Mouse (Mus musculus): ENCODE data around the gene Acadm.

Gene Acadm

DNA sequence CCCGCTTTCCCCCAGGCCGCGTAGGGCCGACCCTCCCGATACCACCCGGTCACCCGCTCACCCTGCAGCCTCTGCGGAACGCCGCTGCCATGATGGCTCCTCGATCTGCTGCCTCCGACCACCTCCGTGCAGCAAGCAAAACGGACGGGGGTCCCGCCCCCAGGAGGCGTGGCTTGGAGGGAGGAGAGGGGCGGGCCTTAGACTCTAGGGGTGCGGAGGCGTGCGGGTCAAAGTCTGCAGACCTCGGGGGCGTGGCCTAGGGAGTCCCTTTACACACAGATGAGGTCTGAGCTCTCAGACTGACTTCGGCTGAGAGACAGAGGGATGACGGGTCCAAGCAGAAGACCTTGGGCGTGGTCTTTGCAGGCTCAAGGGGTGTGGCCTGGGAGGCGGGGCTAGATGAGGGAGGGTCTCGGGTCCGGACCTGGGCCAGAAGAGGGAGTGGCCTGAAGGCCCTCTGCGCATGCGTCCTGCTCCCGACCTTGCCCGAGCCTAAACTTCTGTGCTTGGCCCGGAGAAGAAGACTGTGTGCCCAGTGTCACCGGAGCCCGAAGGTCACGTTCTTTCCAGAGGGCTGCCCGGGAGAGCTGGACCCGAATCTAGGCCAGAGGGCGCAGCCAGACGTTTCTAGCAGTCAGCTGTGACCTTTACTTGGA lies at the start of gene Acadm:
Acadm (minus strand) TSS at position 298 of the 656 bp plus-strand sequence.
- peak; percentile 96 for DNase-seq (ENCODE audit: low spot score)

GRCm38 (mm10) chr3:153984428-153985340 lies 40.3 kb upstream of the Acadm start:
- DNase-seq (ENCODE audit: low spot score) = no peak

DNA sequence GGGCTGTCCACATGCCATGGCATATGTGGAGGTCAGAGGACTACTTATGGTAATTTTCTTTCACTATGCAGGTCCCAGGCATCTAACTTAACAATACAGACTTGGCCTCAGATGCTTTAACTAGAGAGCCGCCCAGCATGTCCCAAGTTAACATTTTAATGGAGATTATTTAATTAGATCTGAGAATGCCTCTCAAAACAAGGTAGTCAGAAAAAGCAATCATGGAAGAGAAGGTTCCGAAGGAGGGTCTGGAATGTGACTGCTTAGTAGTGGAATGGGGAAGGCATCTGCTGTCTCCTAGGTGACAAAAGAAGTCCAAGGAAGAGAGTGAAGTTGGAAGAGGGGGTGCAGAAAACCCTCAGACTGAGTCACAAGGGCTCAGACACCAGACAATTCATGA lies 36.2 kb upstream of the Acadm start:
- no peak for DNase-seq (ENCODE audit: low spot score)

- DNase-seq (ENCODE audit: low spot score) = no peak
Observed at GRCm38 (mm10) chr3:153975791-153976190, 31.4 kb upstream of the Acadm start.

DNA sequence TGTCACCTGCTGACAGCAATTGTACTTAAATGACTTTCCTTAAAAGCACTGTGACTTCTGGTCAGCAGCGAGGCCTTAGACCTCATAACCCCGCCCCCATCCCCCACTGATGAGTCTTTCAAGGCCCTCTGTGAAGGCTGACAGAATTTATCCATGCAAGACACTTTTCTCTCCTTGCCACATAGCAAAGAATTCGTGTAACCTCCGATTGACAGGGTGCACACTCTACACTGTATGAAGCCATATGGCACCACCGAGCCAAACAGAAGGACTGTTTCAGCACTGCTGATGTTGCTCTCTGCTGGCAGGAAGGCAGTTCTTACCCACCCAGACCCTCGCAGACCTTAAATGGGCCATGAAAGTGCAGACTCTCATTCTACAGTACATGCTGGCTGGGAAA lies 30.6 kb upstream of the Acadm start:
- DNase-seq (ENCODE audit: low spot score) = no peak

DNA sequence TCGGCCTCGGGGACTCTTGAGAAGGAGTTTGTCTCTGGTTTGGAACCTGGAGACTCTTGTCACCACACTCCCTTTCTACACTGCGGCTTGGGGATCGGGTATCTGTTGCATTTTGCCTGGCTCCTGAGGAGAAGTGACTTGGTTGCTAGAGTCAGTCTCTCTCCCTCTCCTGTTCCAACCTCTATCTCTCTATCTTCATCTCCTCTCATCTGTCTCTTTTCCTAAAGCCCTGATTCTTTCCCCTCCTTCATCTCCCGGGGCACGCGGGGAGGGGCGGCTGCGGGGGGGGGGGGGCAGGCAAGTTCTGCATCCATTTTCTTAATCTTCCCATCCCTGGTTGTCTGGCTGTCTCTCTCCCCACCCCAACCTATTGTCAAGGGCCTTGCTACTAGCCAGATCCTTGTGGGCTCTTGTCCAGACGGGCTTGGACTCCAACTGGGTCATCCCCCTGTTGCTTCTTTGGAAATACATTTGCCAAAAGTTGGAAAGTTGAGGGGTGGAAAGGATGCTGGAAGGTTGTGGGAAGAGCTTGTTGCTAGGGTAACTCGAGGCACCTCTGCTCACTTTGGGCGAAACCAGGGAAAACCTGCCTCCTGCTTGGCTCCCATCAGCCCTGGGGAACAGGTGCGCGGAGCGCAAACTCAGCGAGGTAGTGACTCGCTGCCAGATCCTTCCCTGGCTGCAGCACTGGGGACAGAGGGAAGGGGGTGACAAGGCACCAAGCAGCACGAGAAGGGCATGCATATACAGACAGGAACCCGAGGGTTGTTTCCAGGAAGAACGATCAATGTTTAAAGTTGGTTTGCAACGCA lies 29.7 kb upstream of the Acadm start:
- no peak for DNase-seq (ENCODE audit: low spot score)

DNA sequence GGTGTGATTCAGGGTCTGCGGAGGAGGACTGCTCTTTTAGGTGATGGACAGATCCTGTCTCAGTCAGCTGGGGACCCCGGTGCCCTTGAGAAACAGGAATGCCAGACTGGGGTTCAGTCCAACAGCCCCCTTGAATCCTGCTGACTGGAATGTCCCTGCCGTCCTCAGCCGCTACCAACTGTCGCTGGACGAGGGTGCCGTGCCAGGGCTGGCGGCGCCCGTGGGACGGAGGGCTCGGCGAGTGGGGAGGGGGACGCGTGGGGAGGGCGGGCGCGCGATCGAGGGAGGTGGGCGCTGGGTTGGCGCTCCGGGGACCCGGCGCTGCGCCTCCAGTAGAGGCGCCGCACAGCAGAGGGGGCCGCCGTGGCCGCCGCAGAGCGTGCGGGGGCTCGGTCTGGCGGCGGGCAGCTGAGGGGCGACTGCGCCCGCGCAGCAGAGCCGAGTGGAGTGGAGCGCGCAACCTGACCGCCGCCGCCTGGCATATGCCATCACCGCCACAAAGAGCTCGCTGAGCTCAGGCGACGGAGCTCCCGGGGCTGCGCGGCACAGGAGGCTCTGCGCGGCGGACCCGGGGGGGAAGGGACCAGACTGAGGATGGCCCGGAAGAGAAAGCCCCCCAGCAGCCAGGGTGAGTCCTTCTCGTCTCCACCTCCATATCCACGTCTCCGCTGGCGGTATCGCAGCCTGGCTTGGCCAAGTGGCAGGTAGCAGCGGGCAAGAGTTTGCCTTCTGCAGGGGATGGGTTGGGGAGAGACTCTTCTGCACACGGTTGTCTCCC lies 28.9 kb upstream of the Acadm start, which contains the start of gene Slc44a5:
Slc44a5 (plus strand) TSS at position 266 of the 778 bp plus-strand sequence.
- DNase-seq (ENCODE audit: low spot score) = no peak

- no peak for DNase-seq (ENCODE audit: low spot score)
Observed at GRCm38 (mm10) chr3:153969451-153969850, 25.0 kb upstream of the Acadm start.

GRCm38 (mm10) chr3:153968549-153968948 lies 24.1 kb upstream of the Acadm start:
- DNase-seq (ENCODE audit: low spot score) = peak; percentile 74

- DNase-seq (ENCODE audit: low spot score) = no peak
Observed at GRCm38 (mm10) chr3:153967447-153967846, 23.0 kb upstream of the Acadm start.

GRCm38 (mm10) chr3:153961632-153962389 lies 17.4 kb upstream of the Acadm start:
- no peak for DNase-seq (ENCODE audit: low spot score)

GRCm38 (mm10) chr3:153960884-153961283 lies 16.5 kb upstream of the Acadm start:
- no peak for DNase-seq (ENCODE audit: low spot score)

DNA sequence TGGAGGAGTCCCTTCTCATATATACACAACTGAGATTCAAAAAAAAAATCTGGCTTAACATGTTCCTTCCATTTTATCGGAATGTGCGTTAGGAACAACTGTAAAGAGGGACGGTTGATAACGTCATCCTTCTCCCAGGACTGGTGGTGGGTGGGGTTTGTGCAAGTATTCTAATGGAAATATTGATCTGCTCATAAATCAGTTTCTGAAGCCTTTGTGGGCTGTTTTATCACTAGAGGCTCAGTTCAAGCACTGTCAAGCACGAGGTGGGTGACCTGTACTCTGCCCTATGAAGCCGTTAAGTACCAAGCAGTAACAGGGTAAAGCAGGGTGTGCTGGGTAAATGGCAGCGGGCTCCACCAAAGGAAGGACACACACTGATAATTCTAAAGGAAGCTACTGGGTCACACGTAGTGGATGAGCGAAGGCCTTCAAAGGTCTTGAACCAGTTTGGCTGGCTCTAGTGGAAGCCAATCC lies 15.3 kb upstream of the Acadm start:
- DNase-seq (ENCODE audit: low spot score) = no peak

DNA sequence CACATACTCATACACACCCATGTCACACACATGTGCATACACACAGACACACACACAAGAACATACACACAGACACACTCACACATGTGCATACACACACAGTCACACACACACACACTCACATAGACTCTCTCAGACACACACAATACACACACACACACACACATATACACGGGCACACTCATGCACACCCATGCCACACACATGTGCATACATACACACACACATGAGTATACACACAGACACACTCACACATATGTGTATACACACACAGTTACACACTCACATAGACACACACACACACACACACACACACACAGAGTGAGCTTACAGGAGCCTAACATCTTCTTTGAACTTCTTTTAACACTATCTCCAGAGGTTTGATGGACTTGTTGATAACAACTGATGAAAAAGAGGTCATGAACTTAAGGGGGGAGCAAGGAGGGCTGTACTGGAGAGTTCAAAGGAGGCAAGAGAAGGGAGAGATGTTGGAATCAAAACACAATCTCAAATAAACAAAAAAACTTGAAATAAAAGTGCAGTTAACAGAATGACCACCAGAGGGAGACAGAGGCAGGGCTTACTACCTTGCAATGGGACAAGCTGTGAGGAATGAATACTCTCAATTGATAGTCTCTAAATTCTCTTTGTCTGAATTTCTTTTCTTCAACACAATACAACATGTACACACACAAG lies 14.8 kb upstream of the Acadm start:
- no peak for DNase-seq (ENCODE audit: low spot score)

DNA sequence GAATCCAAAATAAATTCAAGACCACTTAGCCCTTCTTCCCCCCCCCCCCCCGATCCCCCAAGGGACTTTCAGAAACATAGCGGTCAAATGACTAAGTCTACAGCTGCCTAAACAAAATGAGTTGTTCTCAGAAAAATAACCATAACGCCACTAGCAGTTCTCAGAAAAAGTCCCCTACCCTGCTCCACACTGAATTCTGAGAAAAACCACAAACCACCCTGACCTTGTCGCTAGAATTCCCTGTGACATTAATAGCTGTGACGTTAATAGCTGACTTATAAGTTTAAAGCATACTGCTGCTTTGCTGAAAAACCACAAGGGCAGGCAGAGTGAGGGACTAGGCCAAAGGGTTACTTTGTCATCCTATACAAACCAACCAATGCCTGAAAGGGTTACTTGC lies 13.5 kb upstream of the Acadm start:
- no peak for DNase-seq (ENCODE audit: low spot score)

DNA sequence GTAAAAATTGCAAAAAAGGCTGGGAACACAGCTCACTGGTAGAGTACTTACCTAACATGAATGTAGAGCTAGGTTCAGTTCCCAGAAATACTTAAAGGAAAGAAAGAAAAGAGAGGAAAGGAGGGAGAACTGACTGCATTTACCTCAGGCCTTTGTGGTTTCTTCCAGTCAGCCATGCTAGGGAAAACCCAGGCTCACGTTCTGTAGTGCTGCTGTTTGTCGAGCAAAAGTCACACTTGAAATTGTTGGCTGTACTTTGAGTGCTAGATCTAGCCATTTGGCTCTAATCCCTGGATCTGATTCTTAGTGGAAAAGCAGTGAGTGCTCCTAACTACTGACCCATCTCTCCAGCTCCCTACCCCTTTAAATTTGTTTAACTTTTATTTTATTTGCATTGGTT lies 3.7 kb upstream of the Acadm start:
- no peak for DNase-seq (ENCODE audit: low spot score)

DNA sequence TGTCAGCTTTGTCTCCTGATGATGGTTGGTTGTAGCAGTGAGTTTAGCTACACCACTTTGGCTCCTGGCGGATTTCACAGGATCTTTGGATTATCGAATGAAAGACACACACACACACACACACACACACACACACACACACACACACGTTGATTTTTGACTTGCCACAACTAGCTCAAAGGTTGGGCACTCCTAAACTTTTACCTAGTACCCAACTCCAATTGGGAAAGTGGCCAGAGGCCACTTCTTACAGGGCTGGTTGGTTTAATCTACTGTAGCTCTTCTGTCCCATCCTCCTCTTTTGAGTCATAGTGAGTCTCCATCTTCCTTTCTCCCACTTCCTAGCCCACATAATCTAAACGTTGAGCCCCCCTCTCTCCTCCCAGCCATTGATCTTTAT lies 2.8 kb upstream of the Acadm start:
- DNase-seq (ENCODE audit: low spot score) = no peak

DNA sequence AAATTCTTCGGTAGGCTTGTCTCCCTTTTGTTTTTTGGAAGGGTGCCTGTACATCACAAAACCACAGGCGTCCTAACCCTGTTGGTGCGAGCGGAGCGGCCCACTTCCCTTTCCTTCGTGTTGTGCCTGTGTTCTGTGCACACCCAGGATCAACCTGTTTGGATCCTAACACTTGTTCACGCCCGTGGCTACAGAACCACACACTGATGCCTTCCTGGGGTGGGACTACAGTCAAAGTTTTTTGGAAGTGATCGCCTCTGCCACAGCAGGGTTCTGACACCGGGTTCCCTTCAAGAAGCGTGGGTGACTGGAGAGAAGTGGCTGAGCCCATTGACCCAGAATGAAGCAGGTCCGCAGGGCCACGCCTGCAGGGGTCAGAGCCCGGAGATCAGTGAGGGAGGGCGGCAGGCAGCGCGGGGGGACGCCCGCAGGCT lies 514 bp downstream of the Acadm start:
- no peak for DNase-seq (ENCODE audit: low spot score)

DNA sequence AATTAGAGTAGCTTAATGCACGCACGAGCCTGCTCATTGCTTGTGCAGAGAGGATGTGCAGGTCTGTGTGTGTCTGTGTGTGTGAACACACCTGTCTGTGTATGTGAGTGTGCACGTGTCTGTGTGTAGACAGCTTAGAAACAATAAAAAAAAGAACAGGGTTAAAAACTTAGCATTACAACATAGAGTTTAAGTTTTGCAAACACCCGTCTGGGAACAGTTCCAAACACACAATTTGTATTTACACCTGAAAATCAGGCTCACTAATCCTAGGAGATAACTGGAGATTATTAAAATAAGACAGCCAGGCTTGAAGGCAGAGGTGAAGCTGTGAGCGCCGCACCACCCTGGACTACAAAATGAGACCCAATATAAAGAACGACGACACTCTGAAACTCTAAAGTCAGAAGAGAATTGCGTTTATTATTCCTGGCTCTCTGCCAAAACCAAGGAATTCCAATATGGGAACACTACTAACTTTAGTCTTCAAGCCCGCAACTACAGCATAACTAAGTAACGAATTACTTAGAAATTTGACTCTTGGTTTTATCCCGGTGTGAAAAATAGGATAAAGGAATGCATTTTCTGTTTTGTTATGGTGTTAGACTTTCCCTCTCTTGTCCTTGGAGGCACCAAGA lies 1.3 kb downstream of the Acadm start:
- no peak for DNase-seq (ENCODE audit: low spot score)

DNA sequence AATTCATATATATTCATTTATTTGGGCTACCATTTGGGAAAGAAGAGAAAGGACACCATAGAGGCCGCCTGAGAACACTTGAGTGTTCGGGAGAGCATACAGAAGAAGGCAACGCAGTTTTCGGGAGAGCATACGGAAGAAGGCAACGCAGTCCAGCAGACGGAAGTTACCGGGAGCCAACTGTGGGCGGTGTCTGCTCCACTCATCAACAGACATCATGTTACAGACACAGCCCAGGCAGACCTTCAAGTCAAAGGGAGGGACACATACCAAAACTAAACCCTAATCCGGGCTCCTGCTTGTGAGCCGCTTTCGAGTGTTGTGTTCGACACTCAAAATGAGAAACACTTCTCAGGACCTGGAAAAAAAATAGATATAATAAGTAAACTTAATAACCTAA lies 2.8 kb downstream of the Acadm start:
- DNase-seq (ENCODE audit: low spot score) = no peak
